Mouse (Mus musculus): ENCODE data around the gene Espnl.

GRCm38 (mm10) chr1:91321760-91322438 lies at the start of gene Espnl:
- TF ChIP-seq CTCF (conservative IDR thresholded peaks at IDR 0.05; ENCODE audit: insufficient read depth, insufficient read length, low read depth, low read length) (no peak), POLR2A (IDR thresholded peaks at IDR 0.05; ENCODE audit: low read depth, low read length) (no peak)

Data from kidney, adult 2 months (tissue).